Mouse (Mus musculus) lung, postnatal 10 days (tissue): ENCODE measurements at regions not wholly inside any gene's neighbourhood (a gene's known extent, or its start where the extent isn't known, plus 50 kb on each side); places are given as distances from the start of the nearest gene placed in this dataset.

ENCODE experiments used
- DNase-seq: peaks from one replicate; pipeline ENCODE4 v3.0.0; 2021

DNA sequence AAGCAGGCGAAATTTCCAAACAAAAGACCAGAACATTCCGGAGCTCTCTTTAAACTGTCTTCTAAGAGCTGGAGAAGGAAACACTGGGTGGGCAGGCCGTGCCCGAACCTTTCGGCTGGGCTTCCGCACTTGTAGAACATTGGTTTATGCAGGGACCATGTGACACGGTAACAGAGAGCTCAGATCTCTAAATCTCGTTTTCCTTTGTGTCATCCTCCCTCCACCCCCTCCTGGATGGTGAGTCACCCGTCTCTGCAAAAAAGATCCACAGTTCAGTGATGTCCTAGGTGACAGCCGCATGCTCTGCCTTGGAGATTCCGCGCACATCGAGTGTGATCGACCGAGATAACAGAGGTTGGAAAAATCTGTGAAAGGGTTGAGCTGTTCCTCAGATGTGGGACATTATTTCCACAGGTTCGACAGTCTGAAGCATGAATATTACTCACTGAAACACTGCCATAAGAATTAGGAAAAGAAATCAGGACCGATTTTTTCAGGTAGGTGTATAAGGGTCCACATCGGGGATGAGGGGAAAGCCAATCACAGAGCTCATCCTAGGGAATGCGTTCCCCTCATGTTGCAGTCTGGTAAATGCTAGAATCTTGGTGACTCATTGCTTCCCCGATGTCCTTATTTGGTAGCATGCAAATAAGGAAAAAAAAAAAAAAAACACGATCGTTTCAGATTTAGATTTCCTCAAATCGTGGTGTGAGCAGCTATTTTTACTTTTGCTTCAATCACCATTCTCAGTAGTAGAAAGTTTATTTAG lies 70.0 kb upstream of the Foxo1 start:
- DNase-seq: peak; percentile 83

DNA sequence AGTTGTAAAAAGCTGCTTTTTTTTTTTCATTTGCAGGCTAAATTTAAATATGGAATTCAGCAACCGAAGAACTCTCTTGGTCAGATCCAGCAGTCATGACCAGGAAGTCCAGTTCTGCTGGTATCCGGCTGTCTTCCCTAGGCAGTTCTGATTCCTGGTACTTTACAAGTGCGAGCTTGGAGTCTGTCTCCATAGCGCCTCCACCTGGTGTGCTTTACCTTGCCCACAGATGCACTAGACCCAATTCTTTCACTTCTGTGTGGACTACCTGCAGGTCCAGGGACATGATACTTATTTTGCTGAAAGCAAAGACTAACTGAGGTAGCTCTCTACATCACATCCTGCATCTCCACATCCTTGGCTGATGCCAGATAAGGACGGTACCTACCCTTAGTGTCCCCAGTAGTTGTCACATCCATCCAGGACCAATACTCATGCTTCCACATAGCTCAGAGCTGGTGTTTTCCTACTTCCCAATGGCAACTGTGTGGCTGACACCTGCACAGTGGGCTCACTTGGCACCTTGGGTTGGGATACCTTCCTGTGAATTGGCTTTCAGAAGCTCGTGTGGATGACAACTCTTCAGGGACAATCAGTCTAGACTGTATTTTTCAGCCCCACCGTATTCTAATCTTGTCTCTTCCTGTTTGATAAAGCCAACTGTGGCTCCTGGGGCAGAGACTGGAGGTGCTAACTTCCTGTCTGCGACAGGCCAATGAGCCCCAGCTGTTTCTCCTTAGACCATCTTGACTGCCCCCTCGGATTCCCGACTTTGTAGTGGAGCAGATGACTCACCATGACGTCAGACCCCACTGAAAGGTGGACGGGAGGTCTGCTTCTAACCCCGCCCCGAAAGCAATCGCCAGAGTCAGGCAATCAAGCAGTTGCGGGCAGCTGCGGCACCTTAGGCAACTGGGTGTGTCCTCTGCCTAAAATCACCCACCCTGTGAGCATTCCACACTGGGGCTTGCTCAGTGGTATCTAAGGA lies 69.1 kb upstream of the Foxo1 start:
- DNase-seq: peak; percentile 42

DNA sequence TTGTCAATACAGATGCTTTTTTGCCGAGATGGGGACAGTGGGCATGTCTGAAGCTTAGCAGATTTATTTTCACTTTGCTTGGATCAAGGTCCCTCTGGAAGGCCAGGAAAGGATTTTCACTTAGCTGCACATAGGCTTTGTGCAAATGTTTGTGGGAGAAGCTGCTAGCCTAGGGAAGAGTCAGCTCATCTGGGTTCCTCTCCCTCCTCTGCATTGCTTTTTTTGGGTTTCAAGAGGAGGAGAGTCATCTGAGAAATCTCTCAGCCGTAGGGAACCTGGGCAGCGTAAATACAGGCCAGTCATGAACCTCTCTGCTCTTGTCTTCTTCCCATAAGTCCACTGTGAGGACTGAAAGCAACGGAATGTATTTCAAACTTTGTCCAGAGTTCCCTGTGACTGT lies 68.0 kb upstream of the Foxo1 start:
- no peak for DNase-seq

DNA sequence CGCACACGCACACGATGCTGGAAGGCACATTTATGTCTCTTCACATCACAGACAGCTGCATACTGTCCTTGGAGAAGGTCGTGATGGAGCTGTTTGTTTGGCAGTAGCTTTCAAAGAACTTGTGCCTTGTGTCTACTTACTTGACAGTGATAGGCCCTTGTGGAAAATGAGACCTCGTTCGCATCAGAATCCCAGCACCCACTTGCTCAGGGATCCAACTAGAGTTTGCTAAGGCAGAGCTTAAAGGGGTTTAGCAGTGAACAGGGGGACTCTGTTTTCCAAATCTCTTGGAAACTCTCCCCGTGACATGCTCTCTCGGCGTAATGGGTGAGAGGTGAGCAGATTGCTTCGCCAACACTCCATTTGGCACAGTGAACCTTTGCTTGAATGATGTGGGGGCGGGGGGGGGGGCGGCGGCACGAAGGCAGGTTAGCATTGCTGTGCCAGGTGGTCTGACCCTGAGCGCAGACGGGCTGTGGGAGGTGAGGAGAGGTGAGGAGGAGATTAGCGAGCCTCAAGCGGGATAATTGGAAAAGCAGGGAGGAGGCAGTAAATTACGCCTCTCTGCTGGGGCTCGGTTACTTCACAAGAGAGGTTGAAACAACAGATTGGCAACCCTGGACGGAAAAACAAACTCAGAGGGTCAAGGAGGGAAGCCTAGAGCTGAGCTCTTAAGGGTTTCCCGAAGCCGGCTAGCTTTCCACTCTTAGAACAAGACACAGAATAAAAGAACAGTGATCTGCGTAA lies 57.4 kb upstream of the Foxo1 start:
- peak; percentile 57 for DNase-seq

DNA sequence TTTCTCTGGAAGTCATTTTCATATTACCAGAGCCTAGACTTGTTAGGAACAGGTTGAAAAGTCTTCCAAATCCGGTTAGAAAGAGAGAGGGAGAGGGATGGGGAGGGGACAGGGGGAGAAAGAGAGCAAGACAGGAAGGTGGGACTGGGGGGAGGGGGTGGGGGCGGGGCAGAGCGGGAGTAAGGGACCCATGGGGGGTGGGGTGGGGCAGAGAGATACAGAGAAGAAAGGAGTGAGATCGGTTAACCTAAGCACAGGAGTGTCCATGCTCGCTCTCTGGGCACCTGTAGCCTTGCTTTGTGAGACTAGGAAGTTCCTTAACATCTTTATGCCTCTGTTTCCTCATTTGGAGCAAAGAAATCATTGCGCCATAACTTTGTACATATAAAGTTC lies 56.8 kb upstream of the Foxo1 start:
- DNase-seq: no peak

DNA sequence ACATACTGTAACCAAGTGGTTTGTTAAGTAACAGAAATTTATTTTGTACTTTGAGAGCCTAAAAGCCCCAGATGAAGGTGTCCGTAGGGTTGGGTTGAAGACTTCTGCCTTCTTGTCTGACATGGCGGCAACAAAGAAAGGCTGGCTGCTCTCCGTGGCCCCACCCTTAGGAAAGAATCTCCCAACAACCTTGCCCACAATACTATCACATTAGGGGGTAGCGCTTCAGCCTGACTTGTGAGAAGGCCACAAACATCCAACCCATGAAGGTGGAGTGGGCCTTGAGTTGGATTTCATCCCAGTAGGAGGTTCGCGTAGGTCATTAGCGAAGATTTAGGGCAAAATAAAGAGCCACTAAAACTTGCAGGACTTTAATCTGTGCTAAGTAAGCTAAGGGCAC lies 54.0 kb upstream of the Foxo1 start:
- no peak for DNase-seq

DNA sequence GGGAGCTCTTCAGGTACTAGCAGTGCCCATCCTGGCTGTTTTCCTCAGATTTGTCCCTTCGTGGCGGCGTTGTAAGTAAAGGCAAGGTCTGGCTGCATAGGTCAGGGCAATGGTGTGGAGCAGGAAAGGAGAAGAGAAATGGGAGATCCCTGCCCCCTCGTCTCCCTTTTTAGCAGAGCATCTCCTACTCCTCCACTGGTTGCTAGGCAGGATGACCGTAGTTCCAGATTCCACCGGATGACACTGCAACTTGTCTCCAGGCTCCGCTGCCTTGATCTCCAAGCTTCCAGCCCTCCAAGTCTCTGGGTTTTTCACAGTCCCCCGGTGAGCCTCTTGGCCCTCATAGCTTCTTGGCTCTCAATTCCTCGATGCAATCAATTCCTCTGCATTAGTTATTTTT lies 53.1 kb upstream of the Foxo1 start:
- DNase-seq: no peak
